Mouse (Mus musculus) embryonic facial prominence, embryonic 11.5 days (tissue): ENCODE data around the gene Kdm7a. TPM values are rescaled to one million over a fixed set of nuclear protein-coding genes. Genes with fewer than 3 reads are reported as not detected.

ENCODE experiments used
- ATAC-seq: fragments of 200-750 bp; cut with Nextera tagmentation; replicated peaks from 2 replicates; pipeline ENCODE4 v1.8.0; 2017; ENCODE audit warnings: low read depth; ENCODE audit not compliant: insufficient number of reproducible peaks, low FRiP score, low TSS enrichment
- DNase-seq: peaks from one replicate; pipeline ENCODE4 v3.0.0-alpha.2; 2015; ENCODE audit warnings: low spot score
- H3K27ac ChIP-seq: fragments of 300-500 bp; sonication (generic); replicated peaks from 2 replicates; pipeline ENCODE4 v1.5.1; 2014; ENCODE audit warnings: mild to moderate bottlenecking, low read depth, low read length, control low read depth
- H3K27me3 ChIP-seq: fragments of 300-500 bp; sonication (generic); 2 replicates; pipeline ENCODE4 v1.6.1; 2014; ENCODE audit warnings: mild to moderate bottlenecking, low read length, moderate library complexity, mixed read lengths; ENCODE audit not compliant: control insufficient read depth, insufficient read depth
- H3K36me3 ChIP-seq: fragments of 300-500 bp; sonication (generic); replicated peaks from 2 replicates; pipeline ENCODE4 v1.6.1; 2014; ENCODE audit warnings: low read depth, mild to moderate bottlenecking, low read length, moderate library complexity, mixed read lengths; ENCODE audit not compliant: control insufficient read depth, insufficient read depth
- H3K4me1 ChIP-seq: fragments of 300-500 bp; sonication (generic); 2 replicates; pipeline ENCODE4 v1.6.1; 2014; ENCODE audit warnings: low read length, mixed read lengths; ENCODE audit not compliant: control insufficient read depth, insufficient read depth
- H3K4me2 ChIP-seq: fragments of 300-500 bp; sonication (generic); 2 replicates; pipeline ENCODE4 v1.6.1; 2014; ENCODE audit warnings: low read depth, mild to moderate bottlenecking, control low read depth, low read length, moderate library complexity
- H3K4me3 ChIP-seq: fragments of 300-500 bp; sonication (generic); 2 replicates; pipeline ENCODE4 v1.5.1; 2014; ENCODE audit warnings: low read depth, low read length, control low read depth
- H3K9ac ChIP-seq: fragments of 300-500 bp; sonication (generic); replicated peaks from 2 replicates; pipeline ENCODE4 v1.6.1; 2014; ENCODE audit warnings: mild to moderate bottlenecking, control low read depth, low read length
- H3K9me3 ChIP-seq: fragments of 300-500 bp; sonication (generic); replicated peaks from 2 replicates; pipeline ENCODE4 v1.6.1; 2016; ENCODE audit warnings: mild to moderate bottlenecking, low read length, inconsistent platforms, mixed read lengths; ENCODE audit not compliant: control insufficient read depth
- WGBS: fragments of 180-500 bp; shearing (Covaris S2); extraction: QIAGEN DNeasy Blood & Tissue Kit; methylation state at CpG from one replicate; pipeline ENCODE4 v1.1.7; 2014; 5-methylcytosine and 5-hydroxymethylcytosine counted together
- polyA plus RNA-seq: library from polyadenylated mRNA; unstranded; fragments of >200 nt; fragmentation: Nextera tagmentation; extraction: Ambion mirVana; gene quantifications from 2 replicates; pipeline ENCODE4 v1.2.1, GENCODE M21; 2014

The Kdm7a gene
- 9.2 and 9.4 TPM in 2 replicates for polyA plus RNA-seq

DNA sequence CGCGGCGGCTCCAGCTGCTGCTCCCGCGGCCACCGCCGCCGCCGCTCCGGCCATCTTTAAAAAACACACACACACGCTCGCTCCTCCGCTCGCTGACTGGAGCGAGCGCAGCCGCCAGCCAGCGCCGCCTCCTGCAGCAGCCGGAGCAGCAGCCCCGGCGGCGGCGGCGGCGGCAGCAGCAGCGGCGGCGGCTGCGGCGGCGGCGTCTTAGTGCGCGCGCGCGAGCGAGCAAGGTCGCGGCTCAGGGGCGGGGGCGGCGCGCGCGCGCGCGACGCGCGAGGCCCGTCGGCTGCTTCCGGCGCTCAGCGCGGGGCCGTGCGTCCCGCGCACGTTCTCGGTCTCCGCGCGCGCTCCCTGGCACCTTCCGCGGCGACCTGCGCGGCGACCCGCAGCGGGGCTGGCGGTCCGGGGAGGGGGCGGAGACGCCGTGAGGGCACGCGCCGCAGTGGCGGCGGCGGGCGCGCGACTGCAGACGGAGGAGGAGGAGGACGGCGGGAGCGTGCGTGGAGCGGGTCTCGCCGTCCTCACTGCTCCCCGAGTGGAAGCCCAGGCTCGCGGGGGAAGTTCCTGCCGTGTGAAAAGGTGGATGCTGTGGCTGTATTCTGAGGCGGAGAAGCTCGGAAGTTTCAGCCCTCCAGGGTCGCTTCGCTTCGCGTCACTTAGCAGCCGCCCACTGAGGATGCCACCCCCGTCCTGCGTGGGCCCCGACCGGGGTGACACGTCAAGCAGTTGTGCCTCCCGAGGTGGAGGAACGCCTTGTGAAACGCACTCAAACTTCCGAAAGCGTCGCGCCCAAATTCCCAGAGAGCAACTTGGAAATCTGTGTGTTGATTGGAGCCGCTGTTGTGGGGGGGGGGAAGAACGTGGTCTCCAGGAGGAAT lies at the start of gene Kdm7a:
Kdm7a (minus strand) TSS at position 209 of the 881 bp plus-strand sequence.
- Histone ChIP-seq H3K9me3 (no peaks in the 10 kb centered on the region), H3K4me1 (0 out of 2 replicates have a peak, but pooled peaks cover 2% of the 10 kb centered on the region), H3K36me3 (no peaks in the 10 kb centered on the region), H3K4me2 (peak within 1 kb of the TSS; percentile 65), H3K9ac (peak within 1 kb of the TSS; percentile 96), H3K27me3 (no peaks in the 10 kb centered on the region), H3K4me3 (peak within 1 kb of the TSS; percentile 88), H3K27ac (peak within 1 kb of the TSS; percentile 95)
- WGBS = under 1% methylated on average over 51 of the region's 124 CpGs
- DNase-seq (peak; percentile 93), ATAC-seq (peak; percentile 63)

DNA sequence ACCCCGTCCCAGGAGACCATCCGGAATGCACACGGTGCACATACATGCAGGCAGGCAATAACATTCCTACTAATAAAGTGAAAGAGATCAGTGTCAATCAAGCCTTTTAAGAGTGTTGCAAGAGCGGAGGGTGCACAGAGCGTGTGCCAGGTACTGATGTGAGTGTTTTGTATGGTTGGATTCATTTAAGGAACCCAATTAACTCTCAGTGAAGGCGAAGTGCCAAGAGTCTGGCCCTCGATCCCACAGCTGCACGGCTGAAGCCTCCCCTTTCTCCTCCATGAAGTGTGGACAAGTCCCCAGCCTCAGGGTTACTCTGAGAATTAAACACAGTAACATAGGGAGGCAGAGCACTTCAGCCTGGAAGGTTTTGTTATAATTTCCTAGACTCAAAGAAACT lies 48.7 kb upstream of the Kdm7a start:
- H3K9me3 ChIP-seq = no peaks in the 10 kb centered on the region
- no peaks in the 10 kb centered on the region for H3K27me3 ChIP-seq
- H3K36me3 ChIP-seq = no peaks in the 10 kb centered on the region
- H3K27ac ChIP-seq = no peak overlapping the region
- ATAC-seq (no peak), DNase-seq (no peak)
- H3K4me3 ChIP-seq = no peak overlapping the region
- H3K4me1 ChIP-seq = peaks cover 2% of the 10 kb centered on the region; the same call in 1 of the 2 replicates
- H3K9ac ChIP-seq = no peak overlapping the region
- no peak overlapping the region for H3K4me2 ChIP-seq
- 78% methylated on average over 8 of the region's 8 CpGs for WGBS

DNA sequence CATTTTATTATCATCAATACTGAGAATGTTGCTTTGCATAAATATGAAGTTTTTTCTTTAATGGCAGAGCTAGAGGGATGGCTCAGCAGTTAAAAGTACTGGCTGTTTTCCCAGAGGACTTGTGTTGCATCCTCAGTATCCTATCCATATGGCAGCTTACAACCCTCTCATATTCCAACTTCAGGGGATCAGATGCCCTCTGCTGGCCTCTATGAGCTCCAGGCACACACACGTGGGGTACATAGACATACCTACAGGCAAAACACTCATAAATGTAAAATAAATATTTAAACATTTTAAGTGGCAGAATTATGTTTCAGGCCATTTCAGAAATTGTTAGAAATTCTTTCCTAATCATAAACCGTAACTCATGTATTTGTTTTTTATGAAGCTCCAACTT lies 43.5 kb upstream of the Kdm7a start:
- H3K9ac ChIP-seq = no peak overlapping the region
- no peaks in the 10 kb centered on the region for H3K9me3 ChIP-seq
- no peak overlapping the region for H3K4me2 ChIP-seq
- no peak overlapping the region for H3K4me3 ChIP-seq
- no peaks in the 10 kb centered on the region for H3K36me3 ChIP-seq
- no peaks in the 10 kb centered on the region for H3K27me3 ChIP-seq
- DNase-seq (no peak), ATAC-seq (no peak)
- no peaks in the 10 kb centered on the region for H3K4me1 ChIP-seq
- WGBS = 83% methylated on average over 2 of the region's 2 CpGs
- no peak overlapping the region for H3K27ac ChIP-seq

DNA sequence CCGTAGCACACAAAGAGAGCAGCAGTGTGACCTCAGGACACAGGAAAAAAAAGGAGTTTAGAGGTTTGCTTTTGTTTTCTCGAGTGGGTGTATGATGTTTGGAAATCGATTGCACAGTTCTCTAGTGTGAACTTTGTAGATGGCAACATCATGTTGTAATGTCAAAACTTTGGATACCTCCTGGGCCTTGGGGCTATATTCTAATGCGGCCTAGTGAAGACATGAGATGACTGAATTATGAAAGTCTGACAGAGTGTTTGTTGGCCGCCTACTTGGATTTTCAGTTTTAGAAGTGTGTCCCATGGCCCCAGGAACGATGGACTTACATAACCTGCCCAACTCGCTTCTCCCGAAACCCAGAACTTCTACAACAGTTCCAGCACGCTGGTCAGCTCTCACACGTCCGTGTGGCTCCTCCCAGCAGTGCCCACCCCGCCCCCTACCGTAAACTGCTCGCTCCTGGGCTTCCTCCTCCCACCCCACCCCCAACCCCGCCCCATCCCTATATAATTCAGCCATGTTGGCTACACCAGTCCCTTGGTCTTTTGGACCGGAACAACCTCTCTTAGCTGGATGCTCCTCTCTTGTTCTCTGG lies 42.7 kb upstream of the Kdm7a start:
- no peak for ATAC-seq
- H3K9ac ChIP-seq = no peak overlapping the region
- H3K27ac ChIP-seq = no peak overlapping the region
- no peak overlapping the region for H3K4me2 ChIP-seq
- H3K4me3 ChIP-seq = no peak overlapping the region
- no peaks in the 10 kb centered on the region for H3K36me3 ChIP-seq
- no peaks in the 10 kb centered on the region for H3K9me3 ChIP-seq
- H3K27me3 ChIP-seq = no peaks in the 10 kb centered on the region
- DNase-seq = peak; percentile 45
- H3K4me1 ChIP-seq = no peaks in the 10 kb centered on the region
- WGBS = 48% methylated on average over 16 of the region's 16 CpGs

DNA sequence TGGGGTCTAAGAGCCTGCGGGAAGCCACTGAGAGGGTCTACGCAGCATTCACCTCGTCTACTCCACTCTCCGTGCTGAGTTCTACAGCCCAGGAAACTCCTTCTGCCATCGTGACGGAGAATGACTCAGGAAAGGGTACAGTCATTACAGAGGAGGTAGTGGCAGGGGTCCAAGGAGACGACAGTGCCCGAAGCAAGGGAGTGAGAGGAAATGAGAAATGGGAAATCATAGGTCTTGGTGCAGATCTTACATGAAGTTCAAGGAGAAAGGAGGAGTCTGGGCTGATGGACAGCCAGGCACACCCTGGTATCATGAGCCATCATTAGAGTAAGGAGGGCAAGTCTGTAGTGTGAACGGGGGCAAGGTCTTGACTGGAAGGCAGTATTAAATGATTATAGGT lies 37.5 kb upstream of the Kdm7a start:
- Histone ChIP-seq H3K4me2 (no peak overlapping the region), H3K27me3 (no peaks in the 10 kb centered on the region), H3K4me3 (no peak overlapping the region), H3K9ac (no peak overlapping the region), H3K9me3 (no peaks in the 10 kb centered on the region), H3K4me1 (no peaks in the 10 kb centered on the region), H3K36me3 (no peaks in the 10 kb centered on the region), H3K27ac (no peak overlapping the region)
- ATAC-seq = no peak
- 82% methylated on average over 9 of the region's 9 CpGs for WGBS
- DNase-seq = no peak

DNA sequence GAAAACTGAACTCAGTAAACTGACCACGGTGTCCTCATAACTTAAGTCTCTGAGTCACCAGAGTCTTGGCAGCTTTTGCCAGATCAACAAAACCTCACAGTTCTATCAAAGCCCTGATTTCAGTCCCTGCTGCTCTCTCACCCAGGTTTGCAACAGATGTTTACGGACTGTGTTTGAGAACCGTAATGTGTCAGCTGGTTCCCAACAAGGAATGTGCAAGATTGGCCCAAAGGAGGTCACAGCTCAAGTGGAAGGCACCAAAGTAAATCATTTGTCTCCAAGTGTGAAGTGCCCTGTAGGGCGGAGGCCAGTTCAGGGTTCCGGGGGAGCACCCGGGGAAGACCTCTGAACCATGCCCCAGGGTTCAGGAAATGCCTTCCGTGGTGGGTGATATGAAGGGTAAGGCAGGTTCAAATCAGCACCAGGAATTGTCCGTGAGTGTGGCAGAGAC lies 36.9 kb upstream of the Kdm7a start:
- ATAC-seq (no peak), DNase-seq (no peak)
- Histone ChIP-seq H3K27me3 (no peaks in the 10 kb centered on the region), H3K4me1 (no peaks in the 10 kb centered on the region), H3K9me3 (no peaks in the 10 kb centered on the region), H3K9ac (no peak overlapping the region), H3K27ac (no peak overlapping the region), H3K36me3 (no peaks in the 10 kb centered on the region), H3K4me2 (no peak overlapping the region), H3K4me3 (no peak overlapping the region)
- WGBS = 56% methylated on average over 8 of the region's 8 CpGs

DNA sequence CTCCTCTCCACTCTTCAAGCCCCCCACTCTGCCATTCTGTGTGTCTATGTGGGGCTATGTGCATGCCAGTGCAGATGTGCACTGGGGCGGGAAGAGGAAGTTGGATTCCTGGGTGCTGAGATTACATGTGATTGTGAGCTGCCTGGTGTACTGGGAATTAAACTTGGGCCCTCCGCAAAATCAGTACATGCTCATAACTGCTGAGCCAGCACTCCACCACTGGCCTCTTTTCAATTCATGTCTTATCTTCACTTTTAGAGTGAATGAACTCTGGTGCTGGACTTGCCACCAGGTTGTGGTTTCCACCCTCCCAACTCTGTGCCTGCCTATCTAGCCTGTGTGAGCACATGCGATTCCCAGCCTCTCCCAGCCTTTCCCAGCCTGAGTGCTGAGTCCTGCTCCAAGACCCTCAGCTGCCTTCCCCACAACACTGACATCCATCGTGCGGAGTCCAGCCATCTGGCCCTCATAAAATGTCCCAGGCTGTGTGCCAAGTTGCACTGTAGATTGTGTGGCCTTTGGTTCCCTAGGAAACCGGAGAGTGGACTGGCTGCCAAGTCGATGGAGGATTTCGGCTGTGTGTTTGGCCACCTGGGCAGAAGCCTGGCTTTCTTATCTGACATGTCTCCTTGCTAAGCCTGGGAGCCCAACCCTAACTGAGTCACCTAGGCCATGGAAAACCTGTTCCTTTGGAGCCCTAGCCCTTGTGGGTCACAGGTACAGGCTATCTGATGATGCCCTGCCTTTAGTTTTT lies 36.3 kb upstream of the Kdm7a start:
- ATAC-seq = peak; percentile 68
- Histone ChIP-seq H3K27ac (no peak overlapping the region), H3K4me2 (no peak overlapping the region)

More for the DNA sequence above, 36.3 kb upstream of the Kdm7a start:
- Histone ChIP-seq H3K36me3 (no peaks in the 10 kb centered on the region), H3K9ac (no peak overlapping the region), H3K9me3 (no peaks in the 10 kb centered on the region), H3K4me1 (no peaks in the 10 kb centered on the region), H3K27me3 (no peaks in the 10 kb centered on the region), H3K4me3 (no peak overlapping the region)
- 68% methylated on average over 8 of the region's 8 CpGs for WGBS
- peak; percentile 75 for DNase-seq
